Mouse (Mus musculus) ES-E14 (cell line): ENCODE results near the gene Mup16. TPM values are rescaled to one million over a fixed set of nuclear protein-coding genes. Genes with fewer than 3 reads are reported as not detected.
"Not testable (repeated sequence)": the region's sequence is repeated elsewhere in the genome, so short reads cannot be mapped to it uniquely, and the experiment has no call there.

Experiments
- DNase-seq: peaks from one replicate; pipeline ENCODE4 v3.0.0-alpha.2; 2013; ENCODE audit warnings: low read depth, low spot score
- H3K27ac ChIP-seq: 2 replicates; pipeline ENCODE4 v1.5.1; 2012; ENCODE audit warnings: low read depth, mild to moderate bottlenecking, low read length, moderate library complexity, mixed read lengths; ENCODE audit not compliant: poor library complexity, insufficient read depth, severe bottlenecking
- H3K36me3 ChIP-seq: 2 replicates; pipeline ENCODE4 v1.6.1; 2012; ENCODE audit warnings: mild to moderate bottlenecking, low read length, moderate library complexity, mixed read lengths; ENCODE audit not compliant: control insufficient read depth, poor library complexity, insufficient read depth, severe bottlenecking
- H3K4me1 ChIP-seq, 2 experiments: fragments of 150-350 bp in 1 of 2; sonication (generic) in 1 of 2; 2 replicates each; pipeline ENCODE4 v1.6.1; 2012; ENCODE audit warnings: low read length in 2 of 2, mild to moderate bottlenecking in 1 of 2, mixed read lengths in 1 of 2; ENCODE audit not compliant: control insufficient read depth in 2 of 2, insufficient read depth in 2 of 2, poor library complexity in 1 of 2
- H3K4me3 ChIP-seq, 2 experiments: fragments of 150-350 bp in 1 of 2; sonication (generic) in 1 of 2; 2 replicates each; pipeline ENCODE4 v1.5.1; 2012; ENCODE audit warnings: low read length in 2 of 2, low read depth in 1 of 2, mild to moderate bottlenecking in 1 of 2, mixed read lengths in 1 of 2; ENCODE audit not compliant: insufficient read depth in 1 of 2, poor library complexity in 1 of 2, severe bottlenecking in 1 of 2
- H3K9ac ChIP-seq: 2 replicates; pipeline ENCODE4 v1.6.1; 2012; ENCODE audit warnings: low read depth, mild to moderate bottlenecking, low read length, mixed read lengths; ENCODE audit not compliant: poor library complexity, insufficient read depth, severe bottlenecking
- H3K9me3 ChIP-seq: fragments of 150-350 bp; sonication (generic); 2 replicates; pipeline ENCODE4 v1.6.1; 2012; ENCODE audit warnings: low read depth, mild to moderate bottlenecking, low read length; ENCODE audit not compliant: control insufficient read depth, insufficient read depth
- ZC3H11A ChIP-seq: IDR thresholded peaks from 2 replicates; pipeline ENCODE4 v1.6.1; 2012; ENCODE audit warnings: low read depth, mild to moderate bottlenecking, inconsistent platforms, low read length, borderline replicate concordance
- in situ Hi-C, 2 experiments: fragments of 600-800 bp; cut with MboI; formaldehyde crosslinking; loops; one replicate each; pipeline ENCODE4 v1.15.1; 2025; ENCODE audit warnings: low sequenced_read_pairs in 2 of 2, inconsistent platforms in 1 of 2; ENCODE audit not compliant: unreplicated experiment in 2 of 2
- total RNA-seq: library from RNA; depleted of rRNA; stranded (reverse); fragments of 300-350 nt; gene quantifications from 2 replicates; pipeline ENCODE4 v1.2.3, GENCODE M21; 2012; rRNA removed

Mup16 gene
- total RNA-seq: not detected in 2 replicates

GRCm38 (mm10) chr4:61519431-61519830 is at the start of gene Mup16:
Gene Mup16, minus strand, starts transcription at chr4:61519531.
- H3K27ac ChIP-seq, H3K4me1 ChIP-seq, H3K9me3 ChIP-seq, DNase-seq, H3K36me3 ChIP-seq, H3K4me3 ChIP-seq, in situ Hi-C loops, H3K9ac ChIP-seq: not testable (repeated sequence)

GRCm38 (mm10) chr4:61555887-61556286 is 36.6 kb upstream of the Mup16 start:
- H3K36me3 ChIP-seq, H3K27ac ChIP-seq, in situ Hi-C loops, H3K4me1 ChIP-seq, H3K4me3 ChIP-seq, H3K9ac ChIP-seq, H3K9me3 ChIP-seq: not testable (repeated sequence)
- TF ChIP-seq ZC3H11A: peak; percentile 32; the same call in 1 of the 2 replicates
- peak; percentile 17 for DNase-seq

Other genes starting within 250 kb of the Mup16 start
- not detected in 2 replicates for gene Mup14, start 215.5 kb downstream of the Mup16 start, total RNA-seq
- gene Mup15, start 79.8 kb downstream of the Mup16 start, total RNA-seq: not detected in 2 replicates
- not detected in 2 replicates for gene Mup17, start 76.3 kb upstream of the Mup16 start, total RNA-seq
- not detected in 2 replicates for gene Mup18, start 154.6 kb upstream of the Mup16 start, total RNA-seq